Mouse (Mus musculus): ENCODE results near the gene Zfp142. TPM values are rescaled to one million over a fixed set of nuclear protein-coding genes. Genes with fewer than 3 reads are reported as not detected.

Gene Zfp142
- polyA plus RNA-seq, 1 experiment, result 11.2 TPM

- no peak for TF ChIP-seq CTCF (conservative IDR thresholded peaks at IDR 0.05; ENCODE audit: insufficient read depth, insufficient read length, low read depth, low read length)
- TF ChIP-seq POLR2A (IDR thresholded peaks at IDR 0.05; ENCODE audit: low read depth, low read length), result no peak
- H3K4me1 ChIP-seq (ENCODE audit: control insufficient read depth, insufficient read depth, low read length), result no peaks in the 10 kb centered on the region
- H3K27me3 ChIP-seq (replicated peaks; ENCODE audit: control insufficient read depth, insufficient read depth, low read length), result no peaks in the 10 kb centered on the region
- DNase-seq, result no peak
- no peak overlapping the region for H3K27ac ChIP-seq (ENCODE audit: insufficient read depth, low read depth, low read length)
- 89% methylated on average over 6 of the region's 6 CpGs for WGBS
- H3K36me3 ChIP-seq (ENCODE audit: control insufficient read depth, insufficient read depth, low read length), result peaks cover 5% of the 10 kb centered on the region; the same call in 1 of the 2 replicates
- H3K4me3 ChIP-seq (ENCODE audit: insufficient read depth, low read depth, low read length), result no peak overlapping the region
These were observed 22.2 kb downstream of the Zfp142 start for GRCm38 (mm10) chr1:74565834-74566233.

- Histone ChIP-seq H3K4me1 (ENCODE audit: control insufficient read depth, insufficient read depth, low read length) (no peaks in the 10 kb centered on the region), H3K36me3 (ENCODE audit: control insufficient read depth, insufficient read depth, low read length) (no peaks in the 10 kb centered on the region), H3K4me3 (ENCODE audit: insufficient read depth, low read depth, low read length) (no peak overlapping the region), H3K27ac (ENCODE audit: insufficient read depth, low read depth, low read length) (no peak overlapping the region), H3K27me3 (replicated peaks; ENCODE audit: control insufficient read depth, insufficient read depth, low read length) (no peaks in the 10 kb centered on the region)
- DNase-seq, result no peak
- 83% methylated on average over 5 of the region's 5 CpGs for WGBS
- no peak for TF ChIP-seq CTCF (conservative IDR thresholded peaks at IDR 0.05; ENCODE audit: insufficient read depth, insufficient read length, low read depth, low read length)
- no peak for TF ChIP-seq POLR2A (IDR thresholded peaks at IDR 0.05; ENCODE audit: low read depth, low read length)
These were observed 29.0 kb downstream of the Zfp142 start for GRCm38 (mm10) chr1:74559061-74559460.

GRCm38 (mm10) chr1:74544184-74544583 is 43.9 kb downstream of the Zfp142 start, which contains the start of gene Usp37:
TSS of gene Usp37 (minus strand) at chr1:74544284.
- WGBS, result 74% methylated on average over 4 of the region's 4 CpGs
- no peak for DNase-seq
- Histone ChIP-seq H3K36me3 (ENCODE audit: control insufficient read depth, insufficient read depth, low read length) (no peaks in the 10 kb centered on the region), H3K27me3 (replicated peaks; ENCODE audit: control insufficient read depth, insufficient read depth, low read length) (no peaks in the 10 kb centered on the region), H3K27ac (ENCODE audit: insufficient read depth, low read depth, low read length) (no peak within 1 kb of the TSS), H3K4me1 (ENCODE audit: control insufficient read depth, insufficient read depth, low read length) (no peaks in the 10 kb centered on the region), H3K4me3 (ENCODE audit: insufficient read depth, low read depth, low read length) (no peak within 1 kb of the TSS)
- TF ChIP-seq CTCF (conservative IDR thresholded peaks at IDR 0.05; ENCODE audit: insufficient read depth, insufficient read length, low read depth, low read length) (no peak), POLR2A (IDR thresholded peaks at IDR 0.05; ENCODE audit: low read depth, low read length) (no peak)

- Histone ChIP-seq H3K4me3 (ENCODE audit: insufficient read depth, low read depth, low read length) (peak within 1 kb of the TSS; percentile 25), H3K36me3 (ENCODE audit: control insufficient read depth, insufficient read depth, low read length) (no peaks in the 10 kb centered on the region), H3K27ac (ENCODE audit: insufficient read depth, low read depth, low read length) (no peak within 1 kb of the TSS), H3K4me1 (ENCODE audit: control insufficient read depth, insufficient read depth, low read length) (no peaks in the 10 kb centered on the region), H3K27me3 (replicated peaks; ENCODE audit: control insufficient read depth, insufficient read depth, low read length) (no peaks in the 10 kb centered on the region)
- 7% methylated on average over 6 of the region's 6 CpGs for whole genome bisulfite sequencing
- peak; percentile 56 for DNase-seq
- TF ChIP-seq POLR2A (IDR thresholded peaks at IDR 0.05; ENCODE audit: low read depth, low read length) (no peak), CTCF (conservative IDR thresholded peaks at IDR 0.05; ENCODE audit: insufficient read depth, insufficient read length, low read depth, low read length) (no peak)
These were observed 45.5 kb downstream of the Zfp142 start, which contains the start of gene Plcd4 for GRCm38 (mm10) chr1:74542451-74542961. TSS of gene Plcd4 (plus strand) at chr1:74542888.

- no peak for TF ChIP-seq CTCF (conservative IDR thresholded peaks at IDR 0.05; ENCODE audit: insufficient read depth, insufficient read length, low read depth, low read length)
- TF ChIP-seq POLR2A (IDR thresholded peaks at IDR 0.05; ENCODE audit: low read depth, low read length), result no peak
- Histone ChIP-seq H3K27ac (ENCODE audit: insufficient read depth, low read depth, low read length) (no peak overlapping the region), H3K27me3 (replicated peaks; ENCODE audit: control insufficient read depth, insufficient read depth, low read length) (no peaks in the 10 kb centered on the region), H3K4me3 (ENCODE audit: insufficient read depth, low read depth, low read length) (no peak overlapping the region), H3K4me1 (ENCODE audit: control insufficient read depth, insufficient read depth, low read length) (no peaks in the 10 kb centered on the region), H3K36me3 (ENCODE audit: control insufficient read depth, insufficient read depth, low read length) (no peaks in the 10 kb centered on the region)
- no peak for DNase-seq
These were observed 49.4 kb downstream of the Zfp142 start for GRCm38 (mm10) chr1:74538650-74539049.

- no peak overlapping the region for H3K4me3 ChIP-seq (ENCODE audit: insufficient read depth, low read depth, low read length)
- peaks cover 8% of the 10 kb centered on the region; the same call in 1 of the 2 replicates for H3K4me1 ChIP-seq (ENCODE audit: control insufficient read depth, insufficient read depth, low read length)
- WGBS, result 49% methylated on average over 7 of the region's 7 CpGs
- peak; percentile 67 for DNase-seq
- H3K36me3 ChIP-seq (ENCODE audit: control insufficient read depth, insufficient read depth, low read length), result peaks cover 9% of the 10 kb centered on the region
- no peak for TF ChIP-seq POLR2A (IDR thresholded peaks at IDR 0.05; ENCODE audit: low read depth, low read length)
- TF ChIP-seq CTCF (conservative IDR thresholded peaks at IDR 0.05; ENCODE audit: insufficient read depth, insufficient read length, low read depth, low read length), result no peak
- H3K27ac ChIP-seq (ENCODE audit: insufficient read depth, low read depth, low read length), result no peak overlapping the region
- H3K27me3 ChIP-seq (replicated peaks; ENCODE audit: control insufficient read depth, insufficient read depth, low read length), result no peaks in the 10 kb centered on the region
These were observed 59.5 kb downstream of the Zfp142 start for GRCm38 (mm10) chr1:74528589-74528988.

GRCm38 (mm10) chr1:74524746-74525145 is 63.3 kb downstream of the Zfp142 start:
- no peaks in the 10 kb centered on the region for H3K27me3 ChIP-seq (replicated peaks; ENCODE audit: control insufficient read depth, insufficient read depth, low read length)
- H3K27ac ChIP-seq (ENCODE audit: insufficient read depth, low read depth, low read length), result no peak overlapping the region
- H3K4me3 ChIP-seq (ENCODE audit: insufficient read depth, low read depth, low read length), result no peak overlapping the region
- TF ChIP-seq CTCF (conservative IDR thresholded peaks at IDR 0.05; ENCODE audit: insufficient read depth, insufficient read length, low read depth, low read length), result no peak
- TF ChIP-seq POLR2A (IDR thresholded peaks at IDR 0.05; ENCODE audit: low read depth, low read length), result no peak
- H3K4me1 ChIP-seq (ENCODE audit: control insufficient read depth, insufficient read depth, low read length), result peaks cover 8% of the 10 kb centered on the region; the same call in 1 of the 2 replicates
- peak; percentile 73 for DNase-seq
- H3K36me3 ChIP-seq (ENCODE audit: control insufficient read depth, insufficient read depth, low read length), result peaks cover 13% of the 10 kb centered on the region
- WGBS, result 71% methylated on average over 4 of the region's 4 CpGs

Measured in kidney, adult 2 months (tissue).